Comparison of ENCODE assay signal across 13 mouse cellular contexts in genomic region chr4:53238314-53239259, GRCm38 (mm10).
A peak's percentile ranks its signal among the peaks of the same experiment; 100 is the strongest.
DNase-seq lines count a peak whose midpoint lies in the region; ATAC-seq and TF ChIP-seq lines count a peak whose summit lies in the region.
"Had no signal": no experiment of that assay in that cellular context is flagged by ENCODE, and none has a peak within 500 bp of the region (broad histone marks: within the 10 kb centered on the region; RNA-seq: fewer than 3 reads in every experiment).

No protein-coding gene starts in this region.

- ATAC-seq in lung, embryonic 14.5 days (ENCODE audit: insufficient read depth): 0 out of 2 replicates have a peak, but pooled peaks have one; percentile 17
- 0 out of 2 replicates have a peak, but pooled peaks have one; percentile 31 for ATAC-seq in liver, embryonic 14.5 days (ENCODE audit: insufficient read depth)
- ATAC-seq: forebrain, embryonic 15.5 days; Patski had no signal

- no peaks in the 10 kb centered on the region for H3K9me3 ChIP-seq in lung, embryonic 14.5 days (ENCODE audit: low read depth, low read length)
- no peaks in the 10 kb centered on the region for H3K9me3 ChIP-seq in ES-E14 (ENCODE audit: control insufficient read depth, insufficient read depth, low read depth, low read length)
- H3K9me3 ChIP-seq in liver, embryonic 14.5 days (ENCODE audit: control insufficient read depth, low read length): no peaks in the 10 kb centered on the region
- H3K9me3 ChIP-seq: forebrain, embryonic 15.5 days; kidney, embryonic 15.5 days had no signal

- no peak overlapping the region for H3K4me2 ChIP-seq in lung, embryonic 14.5 days
- no peak overlapping the region for H3K4me2 ChIP-seq in liver, embryonic 14.5 days (ENCODE audit: low read depth)
- H3K4me2 ChIP-seq: forebrain, embryonic 15.5 days; kidney, embryonic 15.5 days had no signal

- H3K27me3 ChIP-seq in lung, embryonic 14.5 days (ENCODE audit: insufficient read depth, low read length): no peaks in the 10 kb centered on the region
- no peaks in the 10 kb centered on the region for H3K27me3 ChIP-seq in liver, embryonic 14.5 days (ENCODE audit: control insufficient read depth, insufficient read depth, low read length)
- H3K27me3 ChIP-seq: forebrain, embryonic 15.5 days; kidney, embryonic 15.5 days; Patski had no signal

- H3K4me1 ChIP-seq in lung, embryonic 14.5 days (ENCODE audit: insufficient read depth): no peaks in the 10 kb centered on the region
- peaks cover 0 to 10% of the 10 kb centered on the region in 2 experiments; a peak in 1 of 4 replicates for H3K4me1 ChIP-seq in ES-E14 (ENCODE audit: control insufficient read depth in 2 of 2, insufficient read depth in 2 of 2, low read length in 2 of 2, poor library complexity in 1 of 2)
- H3K4me1 ChIP-seq in brown adipose tissue, adult 24 weeks (ENCODE audit: control insufficient read depth, insufficient read depth, insufficient read length, low read length): no peaks in the 10 kb centered on the region
- peaks cover 0 to 10% of the 10 kb centered on the region in 2 experiments; a peak in 2 of 4 replicates for H3K4me1 ChIP-seq in liver, embryonic 14.5 days (replicated peaks; ENCODE audit: control insufficient read depth in 2 of 2, insufficient read depth in 2 of 2, low read length in 1 of 2)
- H3K4me1 ChIP-seq: forebrain, embryonic 15.5 days; kidney, embryonic 15.5 days had no signal

- 78% methylated on average over 14 of the region's 14 CpGs for WGBS in lung, embryonic 14.5 days
- 57% methylated on average over 14 of the region's 14 CpGs for WGBS in liver, embryonic 14.5 days (ENCODE audit: insufficient replicate concordance)

- no peak for TF ChIP-seq CTCF in lung, embryonic 14.5 days (IDR thresholded peaks at IDR 0.05; ENCODE audit: low read depth)
- TF ChIP-seq CTCF in liver, embryonic 14.5 days (IDR thresholded peaks at IDR 0.05; ENCODE audit: low read depth): no peak
- TF ChIP-seq CTCF in layer of hippocampus, adult 2 months (conservative IDR thresholded peaks at IDR 0.05): no peak

- H3K9ac ChIP-seq in lung, embryonic 14.5 days: no peak overlapping the region
- H3K9ac ChIP-seq in ES-E14 (ENCODE audit: insufficient read depth, low read depth, low read length, poor library complexity, severe bottlenecking): no peak overlapping the region
- no peak overlapping the region for H3K9ac ChIP-seq in liver, embryonic 14.5 days (replicated peaks)
- H3K9ac ChIP-seq: forebrain, embryonic 15.5 days; kidney, embryonic 15.5 days had no signal

- no peak for DNase-seq in lung, embryonic 14.5 days
- DNase-seq in lung, postnatal 36 days: no peak
- no peak for DNase-seq in ES-E14 (ENCODE audit: low read depth, low spot score)
- DNase-seq in liver, embryonic 14.5 days (ENCODE audit: low read depth in 3 of 3, low spot score in 3 of 3): no peak
- no peak for DNase-seq in layer of hippocampus, adult 2 months (ENCODE audit: low spot score in 2 of 2)
- DNase-seq in left cerebral cortex, adult 18-20 months (ENCODE audit: low spot score in 2 of 2): no peak
- DNase-seq in testis, postnatal 10 days (ENCODE audit: low spot score): no peak
- DNase-seq: cerebellum, postnatal 14 days had no signal

- in situ Hi-C loops in ES-E14 (cut with MboI; ENCODE audit: low sequenced_read_pairs in 2 of 2, unreplicated experiment in 2 of 2): no loop called here

- TF ChIP-seq EP300 in liver, embryonic 14.5 days (IDR thresholded peaks at IDR 0.05; ENCODE audit: low read depth): no peak

- no peaks in the 10 kb centered on the region for H3K36me3 ChIP-seq in lung, embryonic 14.5 days (ENCODE audit: insufficient read depth)
- H3K36me3 ChIP-seq in ES-E14 (ENCODE audit: control insufficient read depth, insufficient read depth, low read length, poor library complexity, severe bottlenecking): no peaks in the 10 kb centered on the region
- no peaks in the 10 kb centered on the region for H3K36me3 ChIP-seq in liver, embryonic 14.5 days (replicated peaks; ENCODE audit: control insufficient read depth, insufficient read depth, low read depth)
- H3K36me3 ChIP-seq: forebrain, embryonic 15.5 days; kidney, embryonic 15.5 days had no signal

- no peak overlapping the region for H3K27ac ChIP-seq in lung, embryonic 14.5 days (ENCODE audit: low read depth)
- no peak overlapping the region for H3K27ac ChIP-seq in ES-E14 (ENCODE audit: insufficient read depth, low read depth, low read length, poor library complexity, severe bottlenecking)
- peak overlapping the region; percentile 61; the same call in 1 of the 2 replicates for H3K27ac ChIP-seq in brown adipose tissue, adult 24 weeks (replicated peaks; ENCODE audit: low read depth, low read length)
- H3K27ac ChIP-seq in liver, embryonic 14.5 days: no peak overlapping the region
- H3K27ac ChIP-seq in layer of hippocampus, adult 2 months: no peak overlapping the region
- H3K27ac ChIP-seq: forebrain, embryonic 15.5 days; heart, adult 2 months; kidney, embryonic 15.5 days had no signal

- no peak overlapping the region for H3K4me3 ChIP-seq in lung, embryonic 14.5 days (ENCODE audit: low read depth, low read length)
- H3K4me3 ChIP-seq in ES-E14 (ENCODE audit: insufficient read depth in 1 of 2, low read depth in 1 of 2, low read length in 2 of 2, poor library complexity in 1 of 2, severe bottlenecking in 1 of 2): no peak overlapping the region
- no peak overlapping the region for H3K4me3 ChIP-seq in brown adipose tissue, adult 24 weeks (ENCODE audit: insufficient read depth, low read depth, low read length)
- H3K4me3 ChIP-seq in liver, embryonic 14.5 days (ENCODE audit: insufficient read depth in 1 of 2, low read depth in 2 of 2, low read length in 2 of 2): no peak overlapping the region
- H3K4me3 ChIP-seq in layer of hippocampus, adult 2 months: no peak overlapping the region
- H3K4me3 ChIP-seq: forebrain, embryonic 15.5 days; heart, adult 2 months; kidney, embryonic 15.5 days had no signal

TF ChIP-seq in ES-E14, 5 proteins besides CTCF, POLR2A, EP300 and RAD21:
- TF ChIP-seq ZC3H11A (IDR thresholded peaks at IDR 0.05; ENCODE audit: borderline replicate concordance, low read depth, low read length): no peak
- peak; percentile 62; the same call in 1 of the 2 replicates for TF ChIP-seq MAFK (IDR thresholded peaks at IDR 0.05; ENCODE audit: insufficient read depth, low read depth, low read length)
- no peak for TF ChIP-seq CHD2 (IDR thresholded peaks at IDR 0.05; ENCODE audit: low read depth, low read length)
- no peak for TF ChIP-seq HCFC1 (IDR thresholded peaks at IDR 0.05; ENCODE audit: borderline replicate concordance, insufficient read depth, low read length)
